Mouse (Mus musculus) lung, adult 2 months (tissue): ENCODE data around the gene Pex19.

ENCODE experiments used
- CTCF ChIP-seq: fragments of 200-500 bp; IDR thresholded peaks from 2 replicates; pipeline ENCODE4 v1.5.1; 2011; ENCODE audit warnings: mild to moderate bottlenecking, low read length, control low read depth; ENCODE audit not compliant: insufficient read depth
- POLR2A ChIP-seq: fragments of 200-500 bp; IDR thresholded peaks from 2 replicates; pipeline ENCODE4 v1.6.1; 2011; ENCODE audit warnings: low read depth, mild to moderate bottlenecking, control low read depth, low read length, borderline replicate concordance; ENCODE audit errors: extremely low read depth

- TF ChIP-seq CTCF (no peak), POLR2A (no peak)
Observed at GRCm38 (mm10) chr1:172122671-172123070, 3.9 kb upstream of the Pex19 start.
